Mouse (Mus musculus) forebrain, embryonic 11.5 days (tissue): ENCODE results near the gene Ehd2. TPM values are rescaled to one million over a fixed set of nuclear protein-coding genes. Genes with fewer than 3 reads are reported as not detected.
"Not testable (repeated sequence)": the region's sequence is repeated elsewhere in the genome, so short reads cannot be mapped to it uniquely, and the experiment has no call there.

Experiments
- ATAC-seq: fragments of 200-750 bp; cut with Nextera tagmentation; replicated peaks from 2 replicates; pipeline ENCODE4 v1.8.0; 2017; ENCODE audit warnings: moderate TSS enrichment; ENCODE audit not compliant: low FRiP score
- DNase-seq: peaks from one replicate; pipeline ENCODE4 v3.0.0-alpha.2; 2017; ENCODE audit warnings: low spot score
- H3K27ac ChIP-seq: fragments of 300-500 bp; sonication (generic); 2 replicates; pipeline ENCODE4 v1.5.1; 2014; ENCODE audit warnings: low read depth, low read length
- H3K27me3 ChIP-seq: fragments of 300-500 bp; sonication (generic); 2 replicates; pipeline ENCODE4 v1.6.1; 2014; ENCODE audit warnings: mild to moderate bottlenecking, low read length, mixed read lengths; ENCODE audit not compliant: control insufficient read depth, insufficient read depth
- H3K36me3 ChIP-seq: fragments of 300-500 bp; sonication (generic); 2 replicates; pipeline ENCODE4 v1.6.1; 2014; ENCODE audit warnings: mild to moderate bottlenecking, low read length, moderate library complexity, mixed read lengths; ENCODE audit not compliant: control insufficient read depth, insufficient read depth
- H3K4me1 ChIP-seq: fragments of 300-500 bp; sonication (generic); replicated peaks from 2 replicates; pipeline ENCODE4 v1.6.1; 2014; ENCODE audit warnings: low read length, mixed read lengths; ENCODE audit not compliant: control insufficient read depth, insufficient read depth
- H3K4me2 ChIP-seq: fragments of 300-500 bp; sonication (generic); 2 replicates; pipeline ENCODE4 v1.6.1; 2014; ENCODE audit warnings: low read depth, mild to moderate bottlenecking, low read length, moderate library complexity, mixed read lengths; ENCODE audit not compliant: severe bottlenecking
- H3K4me3 ChIP-seq: fragments of 300-500 bp; sonication (generic); 2 replicates; pipeline ENCODE4 v1.5.1; 2014; ENCODE audit warnings: low read depth, low read length
- H3K9ac ChIP-seq: fragments of 300-500 bp; sonication (generic); 2 replicates; pipeline ENCODE4 v1.6.1; 2014; ENCODE audit warnings: low read length
- H3K9me3 ChIP-seq: fragments of 300-500 bp; sonication (generic); 2 replicates; pipeline ENCODE4 v1.6.1; 2016; ENCODE audit warnings: low read length, mixed read lengths; ENCODE audit not compliant: control insufficient read depth
- WGBS: fragments of 180-500 bp; shearing (Covaris S2); extraction: QIAGEN DNeasy Blood & Tissue Kit; methylation state at CpG from one replicate; pipeline ENCODE4 v1.1.7; 2014; 5-methylcytosine and 5-hydroxymethylcytosine counted together
- polyA plus RNA-seq: library from polyadenylated mRNA; unstranded; fragments of >200 nt; fragmentation: Nextera tagmentation; extraction: Ambion mirVana; gene quantifications from 2 replicates; pipeline ENCODE4 v1.2.1, GENCODE M21; 2014

The Ehd2 gene
- polyA plus RNA-seq, 1 experiment from 2014 or later: 11.3 TPM

GRCm38 (mm10) chr7:15915695-15916094 lies 51.7 kb downstream of the Ehd2 start:
- peaks cover 11% of the 10 kb centered on the region for H3K36me3 ChIP-seq
- not testable (repeated sequence) for ATAC-seq, H3K4me2 ChIP-seq, H3K4me3 ChIP-seq, H3K27ac ChIP-seq, H3K9ac ChIP-seq, H3K9me3 ChIP-seq, H3K4me1 ChIP-seq, DNase-seq, H3K27me3 ChIP-seq
- WGBS: 90% methylated on average over 4 of the region's 4 CpGs

- DNase-seq: no peak
- no peak overlapping the region for H3K4me3 ChIP-seq
- whole genome bisulfite sequencing: 94% methylated on average over 2 of the region's 2 CpGs
- ATAC-seq: no peak
- no peaks in the 10 kb centered on the region for H3K4me1 ChIP-seq
- no peaks in the 10 kb centered on the region for H3K27me3 ChIP-seq
- H3K36me3 ChIP-seq: peaks cover 8% of the 10 kb centered on the region
- H3K9me3 ChIP-seq: no peaks in the 10 kb centered on the region
- H3K27ac ChIP-seq: no peak overlapping the region
- no peak overlapping the region for H3K9ac ChIP-seq
- no peak overlapping the region for H3K4me2 ChIP-seq
Measured at GRCm38 (mm10) chr7:15914751-15915150, 52.6 kb downstream of the Ehd2 start.

GRCm38 (mm10) chr7:15914252-15914651 lies 53.1 kb downstream of the Ehd2 start:
- Histone ChIP-seq H3K27ac (no peak overlapping the region), H3K4me2 (no peak overlapping the region), H3K36me3 (peaks cover 3% of the 10 kb centered on the region), H3K9me3 (no peaks in the 10 kb centered on the region), H3K27me3 (no peaks in the 10 kb centered on the region), H3K4me3 (no peak overlapping the region), H3K4me1 (no peaks in the 10 kb centered on the region), H3K9ac (no peak overlapping the region)
- 48% methylated on average over 2 of the region's 2 CpGs for WGBS
- DNase-seq (peak; percentile 71), ATAC-seq (no peak)

- no peak overlapping the region for H3K27ac ChIP-seq
- H3K27me3 ChIP-seq: no peaks in the 10 kb centered on the region
- DNase-seq: peak; percentile 93
- no peaks in the 10 kb centered on the region; the same call in 1 of the 2 replicates for H3K36me3 ChIP-seq
- no peaks in the 10 kb centered on the region for H3K4me1 ChIP-seq
- no peak overlapping the region for H3K4me2 ChIP-seq
- H3K9me3 ChIP-seq: no peaks in the 10 kb centered on the region
- peak; percentile 78 for ATAC-seq
- H3K4me3 ChIP-seq: no peak overlapping the region
- 1% methylated on average over 4 of the region's 4 CpGs for WGBS
- H3K9ac ChIP-seq: no peak overlapping the region
Measured at GRCm38 (mm10) chr7:15912183-15912582, 55.2 kb downstream of the Ehd2 start.

GRCm38 (mm10) chr7:15910521-15910920 lies 56.8 kb downstream of the Ehd2 start:
- ATAC-seq: no peak
- no peak overlapping the region for H3K9ac ChIP-seq

GRCm38 (mm10) chr7:15907971-15908590 lies 59.3 kb downstream of the Ehd2 start:
- H3K4me3 ChIP-seq: no peak overlapping the region

More at GRCm38 (mm10) chr7:15910521-15910920, 56.8 kb downstream of the Ehd2 start:
- Histone ChIP-seq H3K4me3 (no peak overlapping the region), H3K36me3 (no peaks in the 10 kb centered on the region), H3K9me3 (no peaks in the 10 kb centered on the region), H3K4me1 (no peaks in the 10 kb centered on the region), H3K27ac (no peak overlapping the region), H3K27me3 (no peaks in the 10 kb centered on the region), H3K4me2 (no peak overlapping the region)
- no peak for DNase-seq
- 79% methylated on average over 5 of the region's 5 CpGs for WGBS

GRCm38 (mm10) chr7:15906602-15907001 lies 60.8 kb downstream of the Ehd2 start:
- H3K9me3 ChIP-seq: no peaks in the 10 kb centered on the region
- 88% methylated on average over 1 of the region's 1 CpGs for WGBS
- H3K4me2 ChIP-seq: no peak overlapping the region
- no peak for ATAC-seq
- H3K9ac ChIP-seq: no peak overlapping the region
- H3K27ac ChIP-seq: no peak overlapping the region
- no peaks in the 10 kb centered on the region for H3K36me3 ChIP-seq
- H3K4me1 ChIP-seq: no peaks in the 10 kb centered on the region
- no peak for DNase-seq
- no peak overlapping the region for H3K4me3 ChIP-seq
- H3K27me3 ChIP-seq: no peaks in the 10 kb centered on the region

More at GRCm38 (mm10) chr7:15907971-15908590, 59.3 kb downstream of the Ehd2 start:
- Histone ChIP-seq H3K27me3 (no peaks in the 10 kb centered on the region), H3K4me2 (no peak overlapping the region), H3K36me3 (no peaks in the 10 kb centered on the region), H3K4me1 (no peaks in the 10 kb centered on the region), H3K27ac (no peak overlapping the region), H3K9me3 (no peaks in the 10 kb centered on the region), H3K9ac (no peak overlapping the region)
- ATAC-seq (no peak), DNase-seq (no peak)
- WGBS: 81% methylated on average over 8 of the region's 8 CpGs

GRCm38 (mm10) chr7:15905861-15906260 lies 61.5 kb downstream of the Ehd2 start:
- ATAC-seq (no peak), DNase-seq (no peak)
- 48% methylated on average over 7 of the region's 7 CpGs for WGBS

GRCm38 (mm10) chr7:15901366-15902048 lies 65.9 kb downstream of the Ehd2 start:
- Histone ChIP-seq H3K9ac (no peak overlapping the region), H3K4me3 (no peak overlapping the region), H3K9me3 (no peaks in the 10 kb centered on the region), H3K4me1 (no peaks in the 10 kb centered on the region), H3K36me3 (no peaks in the 10 kb centered on the region), H3K4me2 (no peak overlapping the region), H3K27ac (no peak overlapping the region), H3K27me3 (no peaks in the 10 kb centered on the region)
- no peak for DNase-seq
- 84% methylated on average over 9 of the region's 9 CpGs for WGBS
- ATAC-seq: no peak

More at GRCm38 (mm10) chr7:15905861-15906260, 61.5 kb downstream of the Ehd2 start:
- Histone ChIP-seq H3K9me3 (no peaks in the 10 kb centered on the region), H3K36me3 (no peaks in the 10 kb centered on the region), H3K27me3 (no peaks in the 10 kb centered on the region), H3K9ac (no peak overlapping the region), H3K4me1 (no peaks in the 10 kb centered on the region), H3K4me2 (no peak overlapping the region), H3K27ac (no peak overlapping the region), H3K4me3 (no peak overlapping the region)
